Mouse (Mus musculus) ZHBTc4 (cell line): ENCODE measurements around the gene Etl4.

Experiments
- DNase-seq: peaks from one replicate; pipeline ENCODE4 v3.0.0-alpha.2; 2011; ENCODE audit warnings: low read depth, low spot score

The Etl4 gene

GRCm38 (mm10) chr2:19909171-19909899, at the start of gene Etl4:
Gene Etl4 (plus strand): TSS chr2:19909780.
- DNase-seq = peak; percentile 87

- DNase-seq = no peak
These were observed 40.4 kb upstream of the Etl4 start for GRCm38 (mm10) chr2:19869167-19869566.

- DNase-seq = no peak
These were observed 37.7 kb upstream of the Etl4 start for GRCm38 (mm10) chr2:19871881-19872280.

- peak; percentile 39 for DNase-seq
These were observed 18.7 kb upstream of the Etl4 start for GRCm38 (mm10) chr2:19890875-19891274.

- peak; percentile 64 for DNase-seq
These were observed 560 bp downstream of the Etl4 start for GRCm38 (mm10) chr2:19909900-19910780.

GRCm38 (mm10) chr2:19910781-19911175, 1.2 kb downstream of the Etl4 start:
- DNase-seq = peak; percentile 20

- DNase-seq = peak; percentile 84
These were observed 9.6 kb downstream of the Etl4 start for GRCm38 (mm10) chr2:19919190-19919589.

GRCm38 (mm10) chr2:19930009-19930408, 20.4 kb downstream of the Etl4 start:
- no peak for DNase-seq

- peak; percentile 68 for DNase-seq
These were observed 24.3 kb downstream of the Etl4 start for GRCm38 (mm10) chr2:19933836-19934235.

GRCm38 (mm10) chr2:19945205-19945604, 35.6 kb downstream of the Etl4 start:
- no peak for DNase-seq

- no peak for DNase-seq
These were observed 43.4 kb downstream of the Etl4 start for GRCm38 (mm10) chr2:19953028-19953427.

GRCm38 (mm10) chr2:19966445-19966844, 56.9 kb downstream of the Etl4 start:
- peak; percentile 82 for DNase-seq

GRCm38 (mm10) chr2:20037671-20038070, 128.1 kb downstream of the Etl4 start:
- no peak for DNase-seq

GRCm38 (mm10) chr2:20072377-20072776, 162.8 kb downstream of the Etl4 start:
- no peak for DNase-seq

- no peak for DNase-seq
These were observed 166.7 kb downstream of the Etl4 start for GRCm38 (mm10) chr2:20076118-20076796.

- DNase-seq = no peak
These were observed 175.2 kb downstream of the Etl4 start for GRCm38 (mm10) chr2:20084781-20085180.

- DNase-seq = no peak
These were observed 195.9 kb downstream of the Etl4 start for GRCm38 (mm10) chr2:20105456-20105855.

- no peak for DNase-seq
These were observed 202.1 kb downstream of the Etl4 start for GRCm38 (mm10) chr2:20111703-20112102.

- DNase-seq = no peak
These were observed 216.3 kb downstream of the Etl4 start for GRCm38 (mm10) chr2:20125914-20126313.

GRCm38 (mm10) chr2:20131792-20132191, 222.2 kb downstream of the Etl4 start:
- peak; percentile 26 for DNase-seq

GRCm38 (mm10) chr2:20138426-20138825, 228.8 kb downstream of the Etl4 start:
- no peak for DNase-seq

GRCm38 (mm10) chr2:20145368-20145767, 235.8 kb downstream of the Etl4 start:
- DNase-seq = no peak
